Mouse (Mus musculus) testis, adult 2 months (tissue): ENCODE measurements around the gene Snupn.

Experiments
- CTCF ChIP-seq: fragments of 200-500 bp; IDR thresholded peaks from 2 replicates; pipeline ENCODE4 v1.5.1; 2012; ENCODE audit warnings: low read depth, mild to moderate bottlenecking, inconsistent platforms, low read length, moderate library complexity; ENCODE audit not compliant: control insufficient read depth, insufficient read depth, insufficient replicate concordance
- POLR2A ChIP-seq: fragments of 200-500 bp; IDR thresholded peaks from 2 replicates; pipeline ENCODE4 v1.6.1; 2012; ENCODE audit warnings: low read depth, mild to moderate bottlenecking, inconsistent platforms, low read length, moderate library complexity; ENCODE audit not compliant: control insufficient read depth

DNA sequence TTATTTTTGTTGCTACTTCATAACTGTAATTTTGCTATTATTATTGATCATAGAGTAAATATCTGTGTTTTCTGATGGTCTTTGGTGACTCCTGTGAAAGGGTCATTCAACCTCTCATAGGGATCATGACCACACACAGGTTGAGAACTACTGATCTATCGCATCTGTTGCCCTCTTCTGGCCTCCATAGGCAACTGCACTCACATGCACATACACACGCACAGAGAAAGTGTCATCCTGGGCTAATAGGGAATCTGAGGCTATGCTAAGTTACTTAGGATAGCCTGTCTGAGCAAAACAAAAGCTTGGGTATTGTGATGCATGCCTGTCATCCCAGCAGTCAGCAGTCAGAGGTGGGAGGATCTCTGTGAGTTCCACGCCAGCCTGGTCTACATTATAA is 10.9 kb downstream of the Snupn start:
- TF ChIP-seq CTCF (no peak), POLR2A (no peak)
